ENCODE assay signal across 8 mouse cellular contexts in genomic region chr1:126925150-126926035, GRCm38 (mm10).
DNase-seq lines count a peak whose midpoint lies in the region; ATAC-seq lines count a peak whose summit lies in the region.

No protein-coding gene starts in this region.

- peak; percentile 79 for ATAC-seq in frontal cortex, adult (ENCODE audit: low TSS enrichment)
- peak; percentile 46 to 81 for ATAC-seq in hematopoietic stem cell, adult 5-6 weeks (replicated peaks in 1 of 2; ENCODE audit: insufficient read depth in 1 of 2, low FRiP score in 2 of 2, low TSS enrichment in 1 of 2, low read depth in 1 of 2, poor library complexity in 2 of 2, severe bottlenecking in 2 of 2)
- no peak for ATAC-seq in activated CD4-positive, CD25-positive, alpha-beta regulatory T cell, adult 4 months

- peak; percentile 21 for DNase-seq in urinary bladder, postnatal 10 days (ENCODE audit: low spot score)
- no peak for DNase-seq in urinary bladder, adult 2 months (ENCODE audit: low spot score)
- peak; percentile 37 to 55 for DNase-seq in left cerebral cortex, postnatal 25 days (ENCODE audit: low spot score in 2 of 2)
- peak; percentile 74 for DNase-seq in ovary, postnatal 36 days (ENCODE audit: low spot score)
- DNase-seq in thymus, postnatal 36 days, result no peak

- intact Hi-C loops in left cerebral cortex, postnatal 25 days (cut with DNase I), result loop anchor here (5.0 kb wide), 1 partner anchor 93 kb away; the partner anchor contains the start of gene Nckap5

Comparison
In these comparisons a context has a peak if more than half of its experiments do, and no peak if none do; other contexts are left out.
1. DNase-seq: peak in urinary bladder, postnatal 10 days (single experiment), left cerebral cortex, postnatal 25 days (2 of 2) and ovary, postnatal 36 days (single experiment); none in urinary bladder, adult 2 months (single experiment) and thymus, postnatal 36 days (0 of 2).